Mouse (Mus musculus): ENCODE measurements at regions not wholly inside any gene's neighbourhood (a gene's known extent, or its start where the extent isn't known, plus 50 kb on each side); places are given as distances from the start of the nearest gene placed in this dataset.

- Histone ChIP-seq H3K27me3 (ENCODE audit: control insufficient read depth, insufficient read depth, low read length) (no peaks in the 10 kb centered on the region), H3K9me3 (ENCODE audit: control insufficient read depth, low read length) (no peaks in the 10 kb centered on the region), H3K4me1 (replicated peaks; ENCODE audit: control insufficient read depth in 2 of 2, insufficient read depth in 2 of 2, low read length in 1 of 2) (no peaks in the 10 kb centered on the region), H3K9ac (replicated peaks) (no peak overlapping the region), H3K4me2 (ENCODE audit: low read depth) (no peak overlapping the region), H3K36me3 (replicated peaks; ENCODE audit: control insufficient read depth, insufficient read depth, low read depth) (no peaks in the 10 kb centered on the region), H3K27ac (no peak overlapping the region), H3K4me3 (ENCODE audit: insufficient read depth in 1 of 2, low read depth in 2 of 2, low read length in 2 of 2) (no peak overlapping the region)
- no peak for ATAC-seq (ENCODE audit: insufficient read depth)
- TF ChIP-seq EP300 (IDR thresholded peaks at IDR 0.05; ENCODE audit: low read depth), result no peak
- TF ChIP-seq CTCF (IDR thresholded peaks at IDR 0.05; ENCODE audit: low read depth), result no peak
- DNase-seq (ENCODE audit: low read depth in 3 of 3, low spot score in 3 of 3), result no peak
- 80% methylated on average over 12 of the region's 12 CpGs for WGBS (ENCODE audit: insufficient replicate concordance)
These were observed 262.1 kb upstream of the Irx5 start for GRCm38 (mm10) chr8:92095276-92095675.

- H3K4me3 ChIP-seq (ENCODE audit: insufficient read depth in 1 of 2, low read depth in 2 of 2, low read length in 2 of 2), result no peak overlapping the region
- H3K9me3 ChIP-seq (ENCODE audit: control insufficient read depth, low read length), result no peaks in the 10 kb centered on the region
- H3K4me2 ChIP-seq (ENCODE audit: low read depth), result no peak overlapping the region
- H3K9ac ChIP-seq (replicated peaks), result no peak overlapping the region
- no peaks in the 10 kb centered on the region for H3K27me3 ChIP-seq (ENCODE audit: control insufficient read depth, insufficient read depth, low read length)
- no peaks in the 10 kb centered on the region for H3K36me3 ChIP-seq (replicated peaks; ENCODE audit: control insufficient read depth, insufficient read depth, low read depth)
- ATAC-seq (ENCODE audit: insufficient read depth) (no peak), DNase-seq (ENCODE audit: low read depth in 3 of 3, low spot score in 3 of 3) (no peak)
- WGBS (ENCODE audit: insufficient replicate concordance), result 49% methylated on average over 2 of the region's 2 CpGs
- no peak for TF ChIP-seq CTCF (IDR thresholded peaks at IDR 0.05; ENCODE audit: low read depth)
- TF ChIP-seq EP300 (IDR thresholded peaks at IDR 0.05; ENCODE audit: low read depth), result no peak
- no peak overlapping the region for H3K27ac ChIP-seq
- no peaks in the 10 kb centered on the region for H3K4me1 ChIP-seq (replicated peaks; ENCODE audit: control insufficient read depth in 2 of 2, insufficient read depth in 2 of 2, low read length in 1 of 2)
These were observed 273.3 kb upstream of the Irx5 start for GRCm38 (mm10) chr8:92084124-92084523.

- Histone ChIP-seq H3K27ac (no peak overlapping the region), H3K4me3 (ENCODE audit: insufficient read depth in 1 of 2, low read depth in 2 of 2, low read length in 2 of 2) (no peak overlapping the region), H3K27me3 (ENCODE audit: control insufficient read depth, insufficient read depth, low read length) (no peaks in the 10 kb centered on the region), H3K9ac (replicated peaks) (no peak overlapping the region), H3K36me3 (replicated peaks; ENCODE audit: control insufficient read depth, insufficient read depth, low read depth) (no peaks in the 10 kb centered on the region), H3K4me1 (replicated peaks; ENCODE audit: control insufficient read depth in 2 of 2, insufficient read depth in 2 of 2, low read length in 1 of 2) (no peaks in the 10 kb centered on the region), H3K4me2 (ENCODE audit: low read depth) (no peak overlapping the region), H3K9me3 (ENCODE audit: control insufficient read depth, low read length) (no peaks in the 10 kb centered on the region)
- no peak for ATAC-seq (ENCODE audit: insufficient read depth)
- no peak for TF ChIP-seq EP300 (IDR thresholded peaks at IDR 0.05; ENCODE audit: low read depth)
- TF ChIP-seq CTCF (IDR thresholded peaks at IDR 0.05; ENCODE audit: low read depth), result no peak
- no peak for DNase-seq (ENCODE audit: low read depth in 3 of 3, low spot score in 3 of 3)
- 56% methylated on average over 6 of the region's 6 CpGs for WGBS (ENCODE audit: insufficient replicate concordance)
These were observed 275.5 kb upstream of the Irx5 start for GRCm38 (mm10) chr8:92081900-92082299.

- no peak overlapping the region for H3K4me2 ChIP-seq (ENCODE audit: low read depth)
- no peak overlapping the region for H3K27ac ChIP-seq
- H3K9me3 ChIP-seq (ENCODE audit: control insufficient read depth, low read length), result no peaks in the 10 kb centered on the region
- H3K27me3 ChIP-seq (ENCODE audit: control insufficient read depth, insufficient read depth, low read length), result no peaks in the 10 kb centered on the region
- DNase-seq (ENCODE audit: low read depth in 3 of 3, low spot score in 3 of 3) (no peak), ATAC-seq (ENCODE audit: insufficient read depth) (no peak)
- no peak overlapping the region for H3K9ac ChIP-seq (replicated peaks)
- H3K4me3 ChIP-seq (ENCODE audit: insufficient read depth in 1 of 2, low read depth in 2 of 2, low read length in 2 of 2), result no peak overlapping the region
- no peaks in the 10 kb centered on the region for H3K4me1 ChIP-seq (replicated peaks; ENCODE audit: control insufficient read depth in 2 of 2, insufficient read depth in 2 of 2, low read length in 1 of 2)
- H3K36me3 ChIP-seq (replicated peaks; ENCODE audit: control insufficient read depth, insufficient read depth, low read depth), result no peaks in the 10 kb centered on the region
- TF ChIP-seq CTCF (IDR thresholded peaks at IDR 0.05; ENCODE audit: low read depth), result no peak
- TF ChIP-seq EP300 (IDR thresholded peaks at IDR 0.05; ENCODE audit: low read depth), result no peak
- 69% methylated on average over 8 of the region's 8 CpGs for WGBS (ENCODE audit: insufficient replicate concordance)
These were observed 276.6 kb upstream of the Irx5 start for GRCm38 (mm10) chr8:92080852-92081251.

- ATAC-seq (ENCODE audit: insufficient read depth), result no peak
- 52% methylated on average over 7 of the region's 7 CpGs for WGBS (ENCODE audit: insufficient replicate concordance)
These were observed 275.7 kb upstream of the Irx3 start for GRCm38 (mm10) chr8:92077611-92078010.

More at GRCm38 (mm10) chr8:92077611-92078010, 275.7 kb upstream of the Irx3 start:
- no peak for DNase-seq (ENCODE audit: low read depth in 3 of 3, low spot score in 3 of 3)
- Histone ChIP-seq H3K27ac (no peak overlapping the region), H3K27me3 (ENCODE audit: control insufficient read depth, insufficient read depth, low read length) (peaks cover under 1% of the 10 kb centered on the region; the same call in 1 of the 2 replicates), H3K4me2 (ENCODE audit: low read depth) (no peak overlapping the region), H3K9me3 (ENCODE audit: control insufficient read depth, low read length) (no peaks in the 10 kb centered on the region), H3K4me1 (replicated peaks; ENCODE audit: control insufficient read depth in 2 of 2, insufficient read depth in 2 of 2, low read length in 1 of 2) (no peaks in the 10 kb centered on the region), H3K4me3 (ENCODE audit: insufficient read depth in 1 of 2, low read depth in 2 of 2, low read length in 2 of 2) (no peak overlapping the region), H3K36me3 (replicated peaks; ENCODE audit: control insufficient read depth, insufficient read depth, low read depth) (no peaks in the 10 kb centered on the region), H3K9ac (replicated peaks) (no peak overlapping the region)
- TF ChIP-seq CTCF (IDR thresholded peaks at IDR 0.05; ENCODE audit: low read depth) (no peak), EP300 (IDR thresholded peaks at IDR 0.05; ENCODE audit: low read depth) (no peak)
